In genomic region chr5:45449831-45450716, GRCm38 (mm10) we compare ENCODE assay signal across 8 mouse cellular contexts. TPM values are rescaled to one million over a fixed set of nuclear protein-coding genes. Genes with fewer than 3 reads are reported as not detected.
DNase-seq lines count a peak whose midpoint lies in the region; ATAC-seq lines count a peak whose summit lies in the region.

Gene Qdpr (minus strand): TSS chr5:45450236.

- ATAC-seq in hematopoietic stem cell, adult 5-6 weeks (replicated peaks in 1 of 2; ENCODE audit: insufficient read depth in 1 of 2, low FRiP score in 2 of 2, low TSS enrichment in 1 of 2, low read depth in 1 of 2, poor library complexity in 2 of 2, severe bottlenecking in 2 of 2) = peak; percentile 91 to 95
- ATAC-seq in lung, embryonic 16.5 days (ENCODE audit: low read depth) = peak; percentile 99

- H3K4me2 ChIP-seq in lung, embryonic 16.5 days (ENCODE audit: low read depth, low read length) = peak within 1 kb of the TSS; percentile 99

- peak within 1 kb of the TSS; percentile 80 for H3K9ac ChIP-seq in lung, embryonic 16.5 days (ENCODE audit: low read length)

- H3K36me3 ChIP-seq in lung, embryonic 16.5 days (ENCODE audit: control insufficient read depth, insufficient read depth, low read length) = no peaks in the 10 kb centered on the region

- peak within 1 kb of the TSS; percentile 83 for H3K4me3 ChIP-seq in lung, embryonic 16.5 days (ENCODE audit: low read length)

- H3K27me3 ChIP-seq in lung, embryonic 16.5 days (ENCODE audit: control insufficient read depth, insufficient read depth, low read depth, low read length) = no peaks in the 10 kb centered on the region

- H3K27ac ChIP-seq in lung, embryonic 16.5 days (ENCODE audit: low read length) = peak within 1 kb of the TSS; percentile 83

- no peaks in the 10 kb centered on the region for H3K9me3 ChIP-seq in lung, embryonic 16.5 days (ENCODE audit: control insufficient read depth, low read length)

- DNase-seq in MEL-GATA-1-ER (ENCODE audit: extremely low read depth, low read depth) = peak; percentile 100
- peak; percentile 89 for DNase-seq in cerebellum, adult 8-10 months
- DNase-seq in forelimb bud, embryonic 11.5 days (ENCODE audit: low read depth, low spot score) = peak; percentile 99
- DNase-seq in layer of hippocampus, adult 9-10 months (ENCODE audit: low spot score) = peak; percentile 94
- DNase-seq in ovary, postnatal 10 days (ENCODE audit: low spot score) = peak; percentile 57
- peak; percentile 93 to 96 for DNase-seq in thymus, postnatal 10 days (ENCODE audit: low spot score in 2 of 2)

- peaks cover 12% of the 10 kb centered on the region for H3K4me1 ChIP-seq in lung, embryonic 16.5 days (replicated peaks; ENCODE audit: control insufficient read depth, insufficient read depth, low read length)

- under 1% methylated on average over 70 of the region's 70 CpGs for WGBS in lung, embryonic 16.5 days

RNA-seq across cellular contexts. Expression of gene Qdpr, which starts in this region (rescaled TPM):
- 39.4 and 69.8 TPM in 2 replicates for total RNA-seq in hematopoietic stem cell, adult 5-6 weeks (2017)
- polyA plus RNA-seq in lung, embryonic 16.5 days (2015; fragmentation: Nextera tagmentation; extraction: Ambion mirVana) = 126 and 127 TPM in 2 replicates

Comparison
In these comparisons a context has a peak if more than half of its experiments do, and no peak if none do; other contexts are left out.
1. Peak in every context shown above with its lines: DNase-seq, ATAC-seq, H3K4me3 ChIP-seq and H3K27ac ChIP-seq.